Mouse (Mus musculus) cerebellum, adult 9-10 months (tissue): ENCODE measurements around the gene Lamb2.

Experiments used
- DNase-seq: peaks from one replicate; pipeline ENCODE4 v3.0.0; 2022

Gene Lamb2

DNA sequence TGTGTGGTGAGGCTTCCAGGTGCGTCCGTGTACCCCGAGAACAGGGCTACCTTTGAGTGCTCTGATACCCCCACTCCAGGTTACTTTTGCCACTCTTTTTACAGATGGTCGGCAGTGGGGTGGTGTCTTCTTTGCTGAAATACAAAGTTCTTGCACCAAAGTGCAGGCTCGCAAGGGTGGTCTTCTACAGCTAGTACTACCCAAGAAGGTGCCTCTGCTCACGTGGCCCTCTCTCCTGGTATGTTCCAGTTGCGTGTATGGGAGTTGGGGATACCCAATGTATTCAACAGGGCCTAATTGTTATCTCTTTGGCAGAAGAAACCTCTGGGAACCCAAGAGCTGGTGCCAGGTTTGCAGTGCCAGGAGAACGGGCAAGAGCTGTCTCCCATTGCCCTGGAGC is 13.7 kb downstream of the Lamb2 start:
- DNase-seq, result no peak

- no peak for DNase-seq
Measured at GRCm38 (mm10) chr9:108494146-108494825, 14.8 kb downstream of the Lamb2 start.

- DNase-seq, result no peak
Measured at GRCm38 (mm10) chr9:108494905-108495304, 15.4 kb downstream of the Lamb2 start.

- no peak for DNase-seq
Measured at GRCm38 (mm10) chr9:108499231-108499630, 19.7 kb downstream of the Lamb2 start.

GRCm38 (mm10) chr9:108499943-108500342 is 20.4 kb downstream of the Lamb2 start:
- no peak for DNase-seq

- DNase-seq, result no peak
Measured at GRCm38 (mm10) chr9:108506901-108507300, 27.4 kb downstream of the Lamb2 start.

DNA sequence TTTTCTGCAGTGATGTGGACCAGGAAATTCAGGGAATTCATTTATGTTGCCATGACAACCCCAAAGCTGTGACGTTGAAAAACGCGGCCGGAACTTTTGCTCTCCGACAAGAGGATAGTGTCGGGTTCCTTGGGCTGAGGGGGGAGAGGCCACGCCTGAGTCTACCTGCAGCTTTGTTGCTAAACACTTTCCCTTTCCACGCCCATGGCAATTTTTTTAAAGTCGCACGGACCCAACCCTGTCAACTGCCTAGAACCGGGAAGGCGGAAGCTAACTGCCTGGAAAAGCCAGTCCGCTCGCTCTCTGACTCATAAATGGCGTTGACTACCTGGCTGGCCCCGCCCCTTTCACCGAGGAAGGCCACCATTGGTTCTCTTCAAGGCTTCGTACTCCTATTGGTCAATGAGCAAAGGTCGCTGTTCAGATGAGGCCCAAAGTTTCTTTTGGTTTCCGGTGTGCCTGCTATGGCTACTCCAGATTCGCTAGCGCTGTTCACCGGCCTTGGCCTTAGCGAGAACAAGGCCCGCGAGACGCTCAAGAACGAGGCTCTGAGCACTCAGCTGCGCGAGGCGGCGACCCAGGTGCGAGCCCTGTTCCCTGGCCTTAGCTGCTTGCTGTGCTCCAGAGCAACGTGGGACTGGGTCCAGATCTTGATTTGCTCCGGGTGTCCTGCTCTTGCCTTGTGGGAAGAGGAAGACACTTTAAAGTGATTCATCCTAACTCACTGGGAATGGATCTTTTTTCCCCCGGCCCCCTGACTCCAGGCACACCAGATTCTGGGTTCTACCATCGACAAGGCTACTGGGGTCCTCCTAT is 28.3 kb downstream of the Lamb2 start, which contains the start of gene Qars:
Qars (plus strand) TSS at position 88 of the 816 bp plus-strand sequence.
- DNase-seq, result peak; percentile 93

- no peak for DNase-seq
Measured at GRCm38 (mm10) chr9:108508776-108509175, 29.2 kb downstream of the Lamb2 start.

DNA sequence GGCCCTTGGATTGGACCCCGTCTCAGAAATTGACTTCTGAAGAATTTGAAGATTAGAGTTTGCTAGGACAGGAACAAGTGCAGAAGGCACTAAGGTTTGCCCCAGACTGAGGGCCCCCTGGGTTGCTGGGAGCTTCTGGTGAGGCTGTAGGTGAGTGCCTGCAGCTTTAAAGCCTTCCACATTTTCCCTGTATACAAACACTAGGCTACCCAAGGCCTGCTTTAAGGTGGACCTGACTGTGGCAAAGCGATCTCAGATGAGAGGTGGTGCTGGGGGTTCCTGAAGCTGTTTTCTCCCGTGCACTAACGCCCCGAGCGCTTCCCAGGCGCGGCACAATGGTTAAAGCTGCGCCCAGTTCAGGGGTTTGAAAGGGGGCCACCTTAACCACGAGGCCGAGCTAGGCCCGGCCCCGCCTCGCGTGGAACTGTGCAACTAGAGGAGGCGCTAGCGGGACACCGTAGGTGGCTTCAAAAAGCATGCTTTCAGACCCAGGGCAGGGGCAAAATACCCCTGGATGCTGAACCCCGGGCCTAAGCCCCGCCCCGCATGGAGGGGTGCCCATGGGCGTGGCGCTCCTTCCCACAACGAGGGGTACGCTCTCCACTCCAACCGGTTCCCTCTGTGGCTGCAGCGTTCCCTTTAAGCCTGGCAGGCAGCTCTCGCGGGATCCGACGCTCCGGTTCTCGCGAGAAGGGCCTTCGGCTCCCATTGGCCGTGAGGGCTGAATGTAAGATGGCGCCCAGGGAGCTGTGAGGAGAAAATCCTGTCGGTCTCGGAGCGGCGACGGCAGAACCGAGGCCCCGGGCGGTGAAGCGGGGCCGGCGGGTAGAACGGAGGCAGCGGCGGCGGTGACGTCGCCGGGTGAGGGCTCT is 37.1 kb downstream of the Lamb2 start, which contains the start of gene Qrich1:
Qrich1 (plus strand) TSS at position 427 of the 872 bp plus-strand sequence.
- DNase-seq, result peak; percentile 96

- peak; percentile 77 for DNase-seq
Measured at GRCm38 (mm10) chr9:108517253-108517930, 37.9 kb downstream of the Lamb2 start.

DNA sequence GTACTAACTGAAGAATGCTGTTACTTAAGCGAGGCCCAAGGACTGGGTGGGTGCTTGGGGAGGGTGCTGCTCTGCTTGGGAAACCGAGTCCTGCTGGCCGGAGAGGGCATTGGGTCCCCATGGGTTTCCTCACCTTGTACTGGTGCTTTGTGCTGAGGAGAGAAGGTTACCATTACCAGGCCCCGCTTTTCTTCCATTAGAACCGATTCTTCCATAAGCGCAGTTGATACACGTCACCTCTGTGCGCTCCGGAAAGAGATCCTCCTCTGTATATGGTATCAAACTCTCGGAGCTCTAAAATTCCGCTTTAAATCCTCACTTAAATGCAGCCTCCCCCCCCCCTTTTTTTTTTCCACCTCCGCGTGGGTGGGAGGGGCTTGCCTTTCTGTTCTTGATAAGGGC is 38.4 kb downstream of the Lamb2 start:
- DNase-seq, result no peak

- no peak for DNase-seq
Measured at GRCm38 (mm10) chr9:108521604-108522003, 42.1 kb downstream of the Lamb2 start.

DNA sequence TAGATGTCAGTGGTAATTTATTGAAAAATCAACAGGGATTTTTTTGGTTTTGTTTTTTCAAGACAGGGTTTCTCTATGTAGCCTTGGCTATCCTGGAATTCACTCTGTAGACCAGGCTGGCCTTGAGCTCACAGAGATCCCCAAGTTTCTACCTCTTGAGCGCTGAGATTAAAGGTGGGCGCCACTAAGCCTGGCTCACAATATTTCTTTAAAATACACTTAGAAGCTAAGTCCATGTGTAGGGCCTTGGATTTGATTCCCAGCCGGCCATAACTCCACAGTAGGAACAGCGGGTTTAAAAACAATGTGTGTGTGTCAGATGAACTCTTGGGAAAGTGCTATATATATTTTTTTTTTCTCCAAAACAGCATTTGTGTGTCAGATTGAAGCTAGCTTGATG is 43.8 kb downstream of the Lamb2 start:
- no peak for DNase-seq

DNA sequence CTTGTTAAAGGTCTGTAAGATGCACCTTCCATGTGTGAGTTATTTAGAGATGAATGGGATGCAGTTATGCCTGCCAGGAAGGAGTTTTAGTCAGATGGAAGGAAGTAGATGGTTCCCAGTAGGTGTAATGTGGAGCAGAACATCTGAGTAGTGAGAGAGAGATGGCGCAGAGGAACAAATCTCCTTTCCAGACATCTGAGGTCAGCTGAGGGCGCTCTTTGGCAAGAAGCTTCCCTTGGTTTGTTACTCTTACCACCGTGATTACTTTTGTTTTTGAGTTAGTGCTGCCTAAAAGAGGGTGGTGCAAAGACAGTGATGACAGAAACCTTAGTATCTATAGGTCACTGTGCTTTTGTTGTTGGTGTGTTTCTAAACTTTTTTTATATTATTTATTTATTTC is 45.9 kb downstream of the Lamb2 start:
- no peak for DNase-seq

DNA sequence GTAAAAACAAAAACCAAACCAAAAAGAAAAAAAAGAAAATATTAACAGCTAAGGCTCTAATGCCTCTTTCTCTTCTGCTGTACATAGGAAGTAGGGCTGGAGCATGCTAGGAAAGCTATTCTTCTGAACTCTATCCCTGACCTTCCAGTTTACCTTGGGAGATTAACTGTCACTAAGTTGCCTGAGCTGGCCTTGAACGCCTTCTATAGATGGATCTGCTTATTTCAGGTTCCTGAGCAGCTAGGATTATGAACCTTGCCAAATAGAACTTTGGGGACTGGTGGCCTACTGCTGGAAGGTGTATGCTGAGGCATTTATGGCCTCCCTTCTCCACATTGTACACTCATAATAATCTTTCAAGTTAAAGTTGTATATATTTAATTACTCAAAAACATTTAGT is 51.4 kb downstream of the Lamb2 start:
- DNase-seq, result no peak

GRCm38 (mm10) chr9:108531496-108531895 is 52.0 kb downstream of the Lamb2 start:
- DNase-seq, result no peak
